Mouse (Mus musculus): Measurements from ENCODE around the gene Gid8.
A peak's percentile ranks its signal among the peaks of the same experiment; 100 is the strongest.

The Gid8 gene

GRCm38 (mm10) chr2:180748904-180749303 lies 39.0 kb downstream of the Gid8 start:
- no peak for DNase-seq (ENCODE audit: low read depth, low spot score)

DNA sequence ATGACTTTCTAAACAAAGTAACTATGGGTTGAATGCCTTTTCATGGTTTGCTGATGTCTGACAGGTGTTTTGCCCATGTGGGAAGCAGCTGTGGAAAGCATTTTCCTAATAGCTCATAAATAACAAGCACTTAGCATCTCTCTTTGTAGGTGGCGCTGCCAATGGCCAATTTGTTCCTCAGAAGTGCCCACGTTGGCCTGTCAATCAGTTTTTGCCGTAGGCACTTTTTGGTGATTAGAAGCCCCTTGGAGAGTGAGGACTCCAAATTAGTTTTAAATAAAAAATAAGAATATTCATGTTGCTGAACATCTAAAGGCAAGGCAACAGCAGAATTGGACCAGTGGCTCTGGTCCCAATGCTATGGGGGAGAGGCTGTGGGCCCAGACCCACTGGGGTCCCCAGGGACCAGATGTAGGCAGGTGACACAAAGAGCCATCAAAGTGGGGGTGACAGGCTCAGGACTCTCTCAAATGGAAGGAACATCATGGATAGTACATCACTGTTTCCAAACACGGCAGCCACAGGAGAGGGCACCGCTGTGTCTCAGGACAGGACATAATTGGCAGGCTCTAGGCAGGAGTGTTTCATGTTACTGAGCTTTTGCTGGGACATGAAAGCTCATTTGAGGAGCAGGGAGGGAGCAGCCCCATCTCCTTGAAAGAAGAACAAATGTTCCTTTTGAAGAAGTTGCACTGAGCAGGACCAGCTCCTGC lies 45.2 kb downstream of the Gid8 start:
- DNase-seq (ENCODE audit: low read depth, low spot score), result no peak

DNA sequence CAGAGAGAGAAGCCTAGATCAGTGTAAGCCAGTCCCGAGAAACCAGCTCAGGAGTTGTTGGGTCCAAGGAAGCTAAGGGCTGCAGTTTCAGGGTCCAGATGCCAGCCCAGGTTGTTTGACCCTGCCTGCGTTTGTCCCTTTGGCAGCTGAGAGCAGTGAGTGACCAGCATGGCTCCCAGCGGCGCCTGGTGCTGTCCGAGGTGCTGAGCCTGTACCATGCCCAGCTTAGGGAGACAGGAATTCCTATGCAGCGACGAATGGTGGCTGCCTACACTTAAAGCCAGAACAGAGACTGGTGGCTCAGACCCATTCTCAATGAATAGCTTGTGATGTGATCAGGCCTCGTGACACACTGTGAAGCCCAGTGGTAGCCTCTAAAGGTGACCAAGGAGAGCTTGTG lies 46.0 kb downstream of the Gid8 start:
- peak; percentile 50 for DNase-seq (ENCODE audit: low read depth, low spot score)

- no peak for DNase-seq (ENCODE audit: low read depth, low spot score)
Observed at GRCm38 (mm10) chr2:180756786-180757185, 46.9 kb downstream of the Gid8 start.

- DNase-seq (ENCODE audit: low read depth, low spot score), result no peak
Observed at GRCm38 (mm10) chr2:180758513-180759263, 48.8 kb downstream of the Gid8 start.

DNA sequence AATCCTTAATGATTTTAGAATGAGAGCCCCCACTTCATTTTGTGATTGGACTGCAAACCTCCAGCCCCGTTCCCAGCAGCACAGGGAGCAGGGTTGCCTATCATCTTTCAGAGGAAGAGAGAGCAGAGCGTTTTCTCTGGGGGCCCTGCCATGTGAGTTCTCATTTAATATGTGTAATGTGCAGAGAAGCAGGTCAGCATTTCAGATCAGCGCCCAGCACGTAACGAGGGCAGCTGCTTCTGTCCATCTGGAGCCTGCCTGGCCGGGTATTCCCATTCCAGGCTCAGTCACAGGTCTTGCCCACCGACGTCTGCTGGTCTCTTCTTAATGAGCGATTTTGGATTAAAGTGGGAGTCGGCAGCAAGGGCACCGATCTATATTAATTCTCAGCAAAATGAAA lies 55.1 kb downstream of the Gid8 start:
- no peak for DNase-seq (ENCODE audit: low read depth, low spot score)

DNA sequence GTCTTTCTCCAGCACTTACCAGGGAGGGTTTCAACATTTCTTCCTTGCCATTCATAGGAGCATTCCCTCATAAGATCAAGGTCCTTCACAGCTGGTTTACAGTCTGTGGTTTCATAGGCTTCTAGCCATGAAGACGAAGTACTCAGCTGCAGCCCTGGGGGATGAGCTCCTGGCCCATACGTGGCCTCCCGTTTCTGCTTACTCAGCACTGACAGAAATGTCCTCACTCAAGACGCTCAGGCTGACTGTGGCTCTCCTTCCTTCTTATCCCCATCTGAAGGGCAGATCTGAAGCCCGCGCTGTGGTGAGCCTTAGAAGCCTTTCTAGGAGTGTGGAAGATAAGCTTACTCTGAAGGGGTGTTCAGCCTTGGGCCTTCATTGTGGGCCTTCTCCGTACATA lies 55.8 kb downstream of the Gid8 start:
- no peak for DNase-seq (ENCODE audit: low read depth, low spot score)

Measured in ES-CJ7 (cell line).